Mouse (Mus musculus) lung, postnatal 0 days (tissue): ENCODE data around the gene Scnn1a.

ENCODE experiments used
- CTCF ChIP-seq: IDR thresholded peaks from 2 replicates; pipeline ENCODE4 v1.5.1; 2016; ENCODE audit warnings: antibody characterized with exemption, mild to moderate bottlenecking
- EP300 ChIP-seq: IDR thresholded peaks from 2 replicates; pipeline ENCODE4 v1.6.1; 2016; ENCODE audit warnings: antibody characterized with exemption, mild to moderate bottlenecking, control low read depth

DNA sequence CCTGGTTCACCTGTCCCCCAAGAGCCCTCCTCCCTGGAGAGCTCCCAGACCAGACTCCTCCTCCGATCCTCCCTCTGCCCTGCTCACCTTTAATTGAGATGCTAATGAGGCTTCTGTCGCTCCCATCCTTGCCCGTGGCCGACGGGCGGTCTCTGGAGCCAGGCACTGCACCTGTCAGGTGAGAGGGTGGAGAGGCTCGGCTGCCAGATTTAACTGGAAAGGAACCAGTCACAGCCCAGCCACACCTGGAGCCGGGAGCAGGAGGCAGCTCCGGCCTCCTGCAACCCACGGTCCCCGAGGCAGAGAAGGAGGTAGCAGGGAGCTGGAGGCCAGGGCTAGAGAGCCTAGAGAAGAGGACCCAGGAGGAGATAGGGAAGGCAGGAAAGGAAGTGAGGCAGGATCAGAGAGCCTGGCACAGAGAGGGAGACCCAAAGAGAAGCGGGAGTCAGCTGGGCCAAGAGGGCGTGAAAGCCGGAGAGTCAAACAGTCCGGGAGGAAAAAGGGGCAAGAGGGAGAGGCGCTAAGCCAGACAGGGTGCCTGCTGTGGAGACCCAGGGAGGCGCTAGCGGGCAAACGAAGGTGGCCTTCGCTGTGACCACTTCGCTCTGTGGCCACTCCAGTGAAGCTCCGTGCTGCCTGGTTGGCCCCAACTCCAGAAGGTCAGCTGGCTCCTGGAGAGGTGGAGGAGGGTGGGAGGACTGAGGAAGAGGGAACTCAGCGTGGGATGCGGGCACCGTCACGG is 826 bp downstream of the Scnn1a start:
- TF ChIP-seq EP300 = peak; percentile 65; the same call in 1 of the 2 replicates
- TF ChIP-seq CTCF = peak; percentile 32; the same call in 1 of the 2 replicates
